Mouse (Mus musculus) embryonic fibroblast, embryonic 13.5 days (primary cell): ENCODE results near the gene Adora2a. TPM values are rescaled to one million over a fixed set of nuclear protein-coding genes. Genes with fewer than 3 reads are reported as not detected.
"Not testable (repeated sequence)": the region's sequence is repeated elsewhere in the genome, so short reads cannot be mapped to it uniquely, and the experiment has no call there.

Experiments used
- H3K27ac ChIP-seq: 2 replicates; pipeline ENCODE4 v1.5.1; 2012; ENCODE audit warnings: low read length, control low read depth, inconsistent platforms; ENCODE audit not compliant: insufficient read depth
- H3K4me1 ChIP-seq: 2 replicates; pipeline ENCODE4 v1.6.1; 2011; ENCODE audit warnings: low read length; ENCODE audit not compliant: control insufficient read depth, insufficient read depth
- H3K4me3 ChIP-seq: 2 replicates; pipeline ENCODE4 v1.5.1; 2011; ENCODE audit warnings: mild to moderate bottlenecking, control low read depth, low read length; ENCODE audit not compliant: insufficient read depth
- CTCF ChIP-seq: IDR thresholded peaks from 2 replicates; pipeline ENCODE4 v1.5.1; 2011; ENCODE audit warnings: mild to moderate bottlenecking, control low read depth, low read length, moderate library complexity, borderline replicate concordance; ENCODE audit not compliant: insufficient read depth
- POLR2A ChIP-seq: IDR thresholded peaks from 2 replicates; pipeline ENCODE4 v1.6.1; 2011; ENCODE audit warnings: low read depth, mild to moderate bottlenecking, control low read depth, low read length, moderate library complexity
- polyA plus RNA-seq: library from polyadenylated mRNA; stranded (reverse); fragments of >200 nt; gene quantifications from 2 replicates; pipeline ENCODE4 v1.2.4, GENCODE M21; 2011; ENCODE audit warnings: low read depth; ENCODE audit not compliant: missing spikeins, insufficient read length

Gene Adora2a
- polyA plus RNA-seq, result 0.18 and 1.0 TPM in 2 replicates

DNA sequence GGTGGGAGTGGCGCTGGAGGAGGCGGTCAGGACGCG is at the start of gene Adora2a:
Gene Adora2a (plus strand): TSS at position 6 of the 36 bp plus-strand sequence.
- no peak within 1 kb of the TSS for H3K27ac ChIP-seq
- no peaks in the 10 kb centered on the region for H3K4me1 ChIP-seq
- TF ChIP-seq POLR2A (no peak), CTCF (no peak)
- peak within 1 kb of the TSS; percentile 29 for H3K4me3 ChIP-seq

DNA sequence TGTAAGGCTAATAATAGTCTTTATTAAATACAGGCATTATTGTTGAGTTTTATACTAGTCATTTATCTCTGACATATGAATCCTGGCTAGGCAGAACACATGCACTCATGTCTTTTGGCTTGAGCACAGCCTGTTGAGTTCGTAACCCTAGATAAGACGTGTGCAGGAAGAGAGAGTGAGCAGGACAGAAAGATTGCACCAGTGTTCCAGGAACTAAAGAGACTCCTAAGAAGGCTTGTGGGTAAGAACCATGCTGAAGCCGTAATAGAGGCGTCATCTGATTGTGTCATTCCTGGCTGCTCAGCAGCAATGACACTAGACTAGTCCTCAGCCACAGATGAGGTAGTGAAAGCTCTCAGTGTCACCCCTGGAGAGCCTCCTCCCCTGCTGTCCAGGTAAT is 43.7 kb upstream of the Adora2a start:
- no peak overlapping the region for H3K27ac ChIP-seq
- H3K4me1 ChIP-seq, result no peaks in the 10 kb centered on the region
- H3K4me3 ChIP-seq, result no peak overlapping the region
- TF ChIP-seq POLR2A (no peak), CTCF (no peak)

DNA sequence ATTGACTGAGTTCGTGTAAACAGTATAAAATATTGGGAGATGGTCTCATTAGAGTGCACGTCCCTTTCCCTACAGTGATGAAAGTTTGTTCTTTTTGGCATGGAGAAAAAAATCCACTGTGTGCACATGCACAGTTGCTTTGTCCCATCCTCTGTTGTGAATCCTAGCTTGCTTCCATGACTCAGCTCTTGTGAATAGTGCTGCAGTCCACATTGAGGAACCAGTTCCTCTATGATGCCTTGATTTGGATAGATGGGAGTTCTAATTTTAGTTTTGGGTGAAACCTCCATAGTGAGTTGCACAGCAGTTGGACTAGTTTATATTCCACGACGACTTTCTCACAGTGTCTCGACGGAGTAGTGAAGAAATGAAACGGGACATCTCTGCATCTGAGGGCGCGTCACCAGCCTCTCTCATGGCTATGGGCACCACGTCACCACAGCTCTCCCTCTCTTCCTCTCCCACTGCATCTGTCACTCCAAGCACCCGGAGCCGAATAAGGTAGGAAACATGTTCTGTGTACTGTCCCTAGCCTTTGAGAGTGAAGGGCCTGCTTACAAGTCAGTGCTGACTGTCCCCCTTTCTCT is 40.2 kb upstream of the Adora2a start:
- H3K4me1 ChIP-seq, result no peaks in the 10 kb centered on the region
- H3K27ac ChIP-seq, result no peak overlapping the region
- TF ChIP-seq CTCF (no peak), POLR2A (no peak)
- H3K4me3 ChIP-seq, result no peak overlapping the region

DNA sequence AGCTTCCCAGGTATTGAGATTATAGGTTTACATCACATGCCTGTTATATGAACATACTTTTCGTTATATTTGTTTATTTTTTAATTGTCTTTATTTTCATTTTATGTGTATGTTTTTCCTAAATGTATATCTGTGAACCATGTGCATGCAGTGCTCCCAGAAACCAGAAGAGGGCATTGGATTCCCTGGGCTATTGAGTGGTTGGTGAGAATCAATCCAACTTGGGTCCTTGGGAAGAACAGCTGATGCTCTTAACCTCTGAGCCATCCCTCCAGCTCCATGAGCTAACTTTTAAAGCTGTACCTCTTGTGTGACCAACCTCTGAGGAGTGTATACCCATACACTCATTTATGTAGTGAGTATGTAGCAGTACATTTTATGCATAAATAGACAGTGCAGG is 39.2 kb upstream of the Adora2a start:
- H3K4me3 ChIP-seq, result no peak overlapping the region
- TF ChIP-seq POLR2A (no peak), CTCF (no peak)
- no peaks in the 10 kb centered on the region for H3K4me1 ChIP-seq
- H3K27ac ChIP-seq, result no peak overlapping the region

DNA sequence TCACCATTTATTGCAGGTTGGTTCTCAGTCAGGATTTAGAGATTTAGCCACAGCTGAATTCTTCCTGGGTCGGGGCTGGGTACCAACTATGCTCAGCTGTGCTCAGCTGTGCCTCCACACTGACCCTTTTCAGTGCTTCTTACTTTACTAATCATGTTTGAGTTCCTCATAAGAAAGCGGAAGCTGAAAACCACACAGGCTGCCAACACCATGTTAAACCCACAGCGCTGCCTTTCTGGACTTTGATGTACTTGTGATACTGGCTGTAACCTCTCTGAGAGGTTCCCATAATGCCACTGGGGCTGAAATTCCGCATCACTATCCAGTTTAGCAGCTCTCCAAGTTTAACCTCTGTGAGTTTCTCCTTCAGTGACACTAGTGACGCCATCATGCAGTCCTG is 34.0 kb upstream of the Adora2a start:
- H3K4me1 ChIP-seq, result no peaks in the 10 kb centered on the region
- TF ChIP-seq CTCF (no peak), POLR2A (no peak)
- H3K4me3 ChIP-seq, result no peak overlapping the region
- no peak overlapping the region for H3K27ac ChIP-seq

DNA sequence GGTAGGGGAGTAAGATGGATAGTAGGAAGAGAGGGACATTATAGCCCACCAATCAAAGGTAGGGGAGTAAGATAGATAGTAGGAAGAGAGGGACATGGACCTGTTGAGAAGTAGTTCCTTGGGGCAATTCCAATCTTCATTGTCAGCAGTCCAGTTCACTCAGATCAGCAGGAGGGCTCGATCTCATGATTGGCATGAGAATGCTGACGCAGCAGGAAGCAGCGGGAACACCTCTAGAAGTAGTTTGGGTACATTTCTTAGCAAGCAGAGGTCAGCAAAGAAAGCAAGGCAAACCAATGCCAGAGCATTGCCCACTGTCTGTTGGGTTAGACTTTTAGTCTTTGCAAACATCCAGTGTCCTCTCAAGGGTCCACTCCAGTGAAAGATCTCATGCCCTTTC is 32.9 kb upstream of the Adora2a start:
- no peak overlapping the region for H3K4me3 ChIP-seq
- no peak overlapping the region for H3K27ac ChIP-seq
- no peaks in the 10 kb centered on the region for H3K4me1 ChIP-seq
- TF ChIP-seq CTCF, result no peak
- no peak for TF ChIP-seq POLR2A

DNA sequence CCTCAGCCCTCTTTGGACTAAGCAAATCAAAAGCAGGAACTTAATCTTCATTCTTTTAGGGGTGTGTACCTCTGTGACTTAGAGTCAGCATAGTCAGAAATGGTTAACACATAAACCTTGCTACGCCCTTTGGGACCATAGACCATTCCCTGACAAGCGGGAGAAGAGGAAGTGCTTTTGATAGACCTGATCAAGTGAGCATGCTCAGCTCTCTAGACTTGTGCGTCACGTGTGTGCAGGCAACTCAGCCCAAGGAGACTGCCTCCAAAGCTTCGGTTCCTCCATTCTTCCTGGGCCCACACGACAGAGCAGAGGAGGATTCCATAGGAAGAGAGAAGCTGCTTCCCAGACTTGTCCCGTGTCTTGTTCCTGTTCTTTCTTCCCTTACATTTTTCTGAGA is 28.1 kb upstream of the Adora2a start:
- TF ChIP-seq POLR2A (no peak), CTCF (no peak)
- Histone ChIP-seq H3K27ac (no peak overlapping the region), H3K4me1 (0 out of 2 replicates have a peak, but pooled peaks cover 2% of the 10 kb centered on the region), H3K4me3 (no peak overlapping the region)

DNA sequence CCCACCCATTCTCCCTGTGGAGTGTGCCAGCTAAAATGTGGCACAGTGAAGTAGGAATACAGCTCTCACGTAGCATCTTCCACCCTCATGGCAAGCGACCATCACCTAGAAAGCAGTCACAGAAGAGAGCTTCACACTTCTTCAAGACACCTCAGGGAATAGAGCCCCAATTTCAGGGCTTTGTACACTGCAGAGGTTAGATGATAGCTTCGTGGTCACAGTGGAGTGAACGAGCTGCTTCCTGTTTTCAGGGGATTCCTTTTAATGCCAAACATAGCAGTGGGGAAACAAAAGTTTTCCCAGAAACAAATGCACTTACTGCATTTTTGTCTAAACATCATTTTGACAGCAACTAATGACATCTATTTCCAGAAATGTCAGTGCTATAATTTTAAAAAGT is 27.3 kb upstream of the Adora2a start:
- 0 out of 2 replicates have a peak, but pooled peaks cover 2% of the 10 kb centered on the region for H3K4me1 ChIP-seq
- TF ChIP-seq POLR2A (no peak), CTCF (no peak)
- no peak overlapping the region for H3K4me3 ChIP-seq
- no peak overlapping the region for H3K27ac ChIP-seq

DNA sequence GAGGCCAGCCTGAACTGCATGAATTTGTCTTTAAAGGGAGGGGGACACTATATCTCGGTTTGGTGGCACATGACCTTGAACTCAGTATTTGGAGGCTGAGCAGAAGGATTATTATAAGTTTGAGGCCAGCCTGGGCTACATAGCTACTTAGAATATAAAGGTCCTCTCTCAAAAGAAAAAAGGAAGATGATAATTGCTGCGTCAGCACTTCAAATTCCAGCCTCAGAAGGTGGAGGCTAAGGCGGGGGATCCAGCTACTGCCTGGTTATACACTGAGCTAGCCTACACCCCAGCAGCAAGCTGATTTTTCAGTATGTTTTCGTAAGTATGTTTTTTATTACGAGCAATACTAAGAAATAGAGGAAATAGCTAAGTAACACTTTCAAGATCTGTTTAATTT is 26.0 kb upstream of the Adora2a start:
- TF ChIP-seq POLR2A (no peak), CTCF (no peak)
- Histone ChIP-seq H3K27ac (no peak overlapping the region), H3K4me1 (peaks cover 9% of the 10 kb centered on the region), H3K4me3 (no peak overlapping the region)

DNA sequence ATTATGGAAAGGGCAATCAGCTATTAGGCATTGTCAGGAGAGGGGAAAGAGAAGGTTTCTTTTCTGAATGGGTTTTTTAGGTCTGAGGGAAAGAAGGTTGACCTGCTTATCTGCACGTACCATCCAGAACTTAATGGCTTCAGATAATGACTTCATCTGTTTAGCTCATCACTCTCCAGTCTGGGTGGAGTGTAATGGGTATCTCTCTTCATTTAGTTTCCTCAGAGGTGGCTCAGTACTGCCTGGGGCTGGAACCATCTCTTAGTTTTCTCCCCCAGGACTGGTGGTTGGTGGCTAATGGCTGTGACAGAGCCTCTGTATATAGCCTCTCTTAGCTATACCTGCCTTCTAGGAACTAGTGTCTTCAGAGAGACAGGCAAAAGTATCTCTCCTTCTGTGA is 25.3 kb upstream of the Adora2a start:
- TF ChIP-seq POLR2A (no peak), CTCF (no peak)
- Histone ChIP-seq H3K27ac (no peak overlapping the region), H3K4me1 (peaks cover 9% of the 10 kb centered on the region), H3K4me3 (no peak overlapping the region)

DNA sequence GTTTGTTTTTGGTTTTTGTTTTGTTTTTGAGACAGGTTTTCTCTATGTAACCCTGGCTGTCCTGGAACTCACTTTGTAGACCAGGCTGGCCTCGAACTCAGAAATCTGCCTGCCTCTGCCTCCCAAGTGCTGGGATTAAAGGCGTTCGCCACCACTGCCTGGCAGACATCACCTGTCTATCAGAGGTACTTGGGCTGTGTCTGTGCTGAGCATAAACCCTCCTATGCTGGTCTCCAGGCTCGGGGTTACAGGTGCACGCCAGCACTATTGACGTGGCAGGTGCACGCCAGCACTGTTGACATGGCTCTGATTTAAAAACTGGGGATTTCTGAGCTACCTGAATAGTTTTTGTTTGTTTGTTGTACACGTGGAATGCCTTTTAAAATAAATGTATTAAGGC is 24.5 kb upstream of the Adora2a start:
- H3K4me3 ChIP-seq, H3K4me1 ChIP-seq, H3K27ac ChIP-seq: not testable (repeated sequence)

DNA sequence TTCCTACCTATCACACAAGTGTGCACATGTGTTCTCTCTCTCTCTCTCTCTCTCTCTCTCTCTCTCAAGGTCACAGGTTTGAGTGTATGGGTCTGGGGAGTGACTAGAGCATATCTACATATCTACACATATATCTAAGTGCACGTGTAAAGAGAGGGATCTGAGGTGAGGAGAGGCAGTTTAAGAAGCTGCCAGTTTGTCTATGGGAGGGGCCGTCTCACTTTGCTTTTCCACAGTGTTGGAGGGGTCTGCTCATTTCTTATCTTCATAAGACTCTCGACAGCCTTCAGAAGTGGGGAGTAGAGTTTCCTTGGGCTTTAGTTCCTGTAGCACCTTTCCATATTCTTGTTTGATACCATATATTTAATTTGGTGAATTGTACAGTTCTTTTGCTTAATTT is 23.4 kb upstream of the Adora2a start:
- Histone ChIP-seq H3K4me1 (peaks cover 9% of the 10 kb centered on the region), H3K4me3 (no peak overlapping the region), H3K27ac (no peak overlapping the region)
- no peak for TF ChIP-seq CTCF
